Mouse (Mus musculus): Measurements from ENCODE around the gene Znrf3.

The Znrf3 gene

GRCm38 (mm10) chr11:5257151-5257862 is 187.3 kb downstream of the Znrf3 start:
- TF ChIP-seq GATA4 (IDR thresholded peaks at IDR 0.05; ENCODE audit: insufficient replicate concordance, low read length) = no peak

DNA sequence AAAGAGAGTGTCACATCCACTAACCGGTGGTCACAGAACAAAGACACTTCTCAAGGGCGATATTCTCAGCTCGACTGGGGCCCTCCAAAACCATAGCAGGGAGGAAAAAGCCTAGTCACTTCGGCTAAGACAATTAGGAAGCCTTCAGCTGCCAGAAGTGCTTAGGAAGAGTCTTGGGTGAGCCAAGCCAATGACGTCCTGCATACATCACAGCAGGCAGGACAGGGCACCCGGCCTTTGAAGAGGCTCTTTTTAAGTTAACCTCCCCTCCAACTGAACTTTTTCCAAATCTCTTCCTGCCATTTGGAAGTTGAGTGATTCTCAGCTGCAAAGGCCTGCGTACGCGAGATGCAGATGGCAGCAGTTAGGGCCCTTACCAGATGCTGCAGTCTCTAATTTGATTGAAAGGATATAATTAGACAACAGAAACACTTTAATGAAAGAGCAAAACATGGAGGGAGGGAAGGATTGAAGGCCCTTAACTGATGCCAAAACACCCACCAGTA is 189.1 kb downstream of the Znrf3 start:
- TF ChIP-seq GATA4 (IDR thresholded peaks at IDR 0.05; ENCODE audit: insufficient replicate concordance, low read length) = no peak

- no peak for TF ChIP-seq GATA4 (IDR thresholded peaks at IDR 0.05; ENCODE audit: insufficient replicate concordance, low read length)
Measured at GRCm38 (mm10) chr11:5254016-5254415, 190.6 kb downstream of the Znrf3 start.

- no peak for TF ChIP-seq GATA4 (IDR thresholded peaks at IDR 0.05; ENCODE audit: insufficient replicate concordance, low read length)
Measured at GRCm38 (mm10) chr11:5253528-5253927, 191.1 kb downstream of the Znrf3 start.

DNA sequence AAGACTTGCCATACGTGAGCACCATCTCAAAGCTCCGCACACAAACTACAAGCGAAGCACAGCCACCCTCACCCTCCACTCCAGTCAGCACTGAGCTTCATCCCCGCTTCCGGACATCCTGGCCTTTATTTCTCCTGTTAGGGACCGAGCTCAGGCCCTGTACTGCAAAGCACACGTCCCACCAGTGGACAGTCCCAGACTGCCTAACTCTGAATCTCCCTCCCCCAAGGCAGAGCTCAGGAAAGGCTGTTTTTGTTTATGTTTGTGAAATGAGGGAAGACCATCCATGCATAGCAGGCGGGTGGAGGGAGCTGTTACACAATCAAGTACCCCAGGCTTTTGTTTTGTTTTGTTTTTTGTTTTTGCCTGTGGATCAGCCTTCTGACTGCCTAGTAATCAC is 191.9 kb downstream of the Znrf3 start:
- TF ChIP-seq GATA4 (IDR thresholded peaks at IDR 0.05; ENCODE audit: insufficient replicate concordance, low read length) = no peak

DNA sequence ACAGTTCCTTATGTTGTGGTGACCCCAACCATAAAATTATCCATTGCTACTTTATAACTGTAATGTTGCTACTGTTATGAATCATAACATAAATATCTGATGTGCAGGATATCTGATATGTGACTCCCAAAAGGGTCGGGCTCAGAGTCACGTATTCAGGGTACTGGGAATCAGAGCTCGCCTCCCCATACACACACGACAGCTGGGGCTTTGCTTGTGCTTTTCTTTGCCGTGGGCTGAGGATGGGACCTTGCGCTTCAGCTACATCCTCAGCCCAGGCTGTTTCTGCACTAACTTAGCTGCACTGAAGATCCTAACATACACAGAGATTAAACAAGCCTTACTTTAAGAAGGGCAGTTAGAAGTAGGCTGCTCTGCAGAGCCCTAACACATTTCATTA is 193.5 kb downstream of the Znrf3 start:
- no peak for TF ChIP-seq GATA4 (IDR thresholded peaks at IDR 0.05; ENCODE audit: insufficient replicate concordance, low read length)

- TF ChIP-seq GATA4 (IDR thresholded peaks at IDR 0.05; ENCODE audit: insufficient replicate concordance, low read length) = no peak
Measured at GRCm38 (mm10) chr11:5248200-5248599, 196.4 kb downstream of the Znrf3 start.

DNA sequence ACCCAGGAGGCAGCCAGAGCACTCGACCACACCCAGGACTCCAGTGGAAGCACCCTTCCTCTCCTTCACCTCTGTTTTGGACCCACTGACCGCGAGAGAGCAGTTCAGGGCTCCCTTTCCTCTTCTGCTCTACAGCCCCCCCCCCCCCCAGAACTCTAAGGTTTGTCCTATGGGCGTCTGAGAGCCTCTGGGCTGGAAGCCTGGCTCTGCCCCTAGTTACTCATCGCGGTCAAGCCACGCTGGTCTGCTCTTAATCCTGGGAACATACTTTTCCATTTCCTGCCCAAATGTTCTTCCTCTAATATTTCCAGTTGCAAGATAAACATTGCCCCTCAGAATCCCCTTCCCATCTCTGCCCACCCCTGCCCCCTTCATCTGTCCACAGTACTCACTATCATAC is 199.2 kb downstream of the Znrf3 start:
- no peak for TF ChIP-seq GATA4 (IDR thresholded peaks at IDR 0.05; ENCODE audit: insufficient replicate concordance, low read length)

- no peak for TF ChIP-seq GATA4 (IDR thresholded peaks at IDR 0.05; ENCODE audit: insufficient replicate concordance, low read length)
Measured at GRCm38 (mm10) chr11:5244749-5245130, 199.9 kb downstream of the Znrf3 start.

- no peak for TF ChIP-seq GATA4 (IDR thresholded peaks at IDR 0.05; ENCODE audit: insufficient replicate concordance, low read length)
Measured at GRCm38 (mm10) chr11:5243812-5244748, 200.6 kb downstream of the Znrf3 start.

GRCm38 (mm10) chr11:5243208-5243607 is 201.4 kb downstream of the Znrf3 start:
- no peak for TF ChIP-seq GATA4 (IDR thresholded peaks at IDR 0.05; ENCODE audit: insufficient replicate concordance, low read length)

DNA sequence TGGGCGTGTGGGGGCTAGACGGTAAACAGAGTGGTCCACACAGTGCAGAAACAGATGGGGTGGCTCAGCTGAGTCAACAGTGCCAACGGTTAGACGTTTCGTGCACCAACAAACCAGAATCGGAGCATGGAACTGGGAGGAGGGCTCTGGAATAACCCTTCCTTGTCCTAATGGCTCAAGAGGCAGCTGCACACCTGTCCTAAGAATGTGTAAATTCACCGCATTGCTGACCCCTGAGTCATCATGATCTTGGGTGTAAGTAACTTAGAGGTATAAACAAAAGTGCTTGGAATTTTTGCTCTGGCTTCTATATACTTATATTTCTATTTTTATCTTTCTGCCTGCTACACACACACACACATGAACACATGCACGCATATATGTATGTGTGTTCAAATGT is 202.5 kb downstream of the Znrf3 start:
- TF ChIP-seq GATA4 (IDR thresholded peaks at IDR 0.05; ENCODE audit: insufficient replicate concordance, low read length) = no peak

DNA sequence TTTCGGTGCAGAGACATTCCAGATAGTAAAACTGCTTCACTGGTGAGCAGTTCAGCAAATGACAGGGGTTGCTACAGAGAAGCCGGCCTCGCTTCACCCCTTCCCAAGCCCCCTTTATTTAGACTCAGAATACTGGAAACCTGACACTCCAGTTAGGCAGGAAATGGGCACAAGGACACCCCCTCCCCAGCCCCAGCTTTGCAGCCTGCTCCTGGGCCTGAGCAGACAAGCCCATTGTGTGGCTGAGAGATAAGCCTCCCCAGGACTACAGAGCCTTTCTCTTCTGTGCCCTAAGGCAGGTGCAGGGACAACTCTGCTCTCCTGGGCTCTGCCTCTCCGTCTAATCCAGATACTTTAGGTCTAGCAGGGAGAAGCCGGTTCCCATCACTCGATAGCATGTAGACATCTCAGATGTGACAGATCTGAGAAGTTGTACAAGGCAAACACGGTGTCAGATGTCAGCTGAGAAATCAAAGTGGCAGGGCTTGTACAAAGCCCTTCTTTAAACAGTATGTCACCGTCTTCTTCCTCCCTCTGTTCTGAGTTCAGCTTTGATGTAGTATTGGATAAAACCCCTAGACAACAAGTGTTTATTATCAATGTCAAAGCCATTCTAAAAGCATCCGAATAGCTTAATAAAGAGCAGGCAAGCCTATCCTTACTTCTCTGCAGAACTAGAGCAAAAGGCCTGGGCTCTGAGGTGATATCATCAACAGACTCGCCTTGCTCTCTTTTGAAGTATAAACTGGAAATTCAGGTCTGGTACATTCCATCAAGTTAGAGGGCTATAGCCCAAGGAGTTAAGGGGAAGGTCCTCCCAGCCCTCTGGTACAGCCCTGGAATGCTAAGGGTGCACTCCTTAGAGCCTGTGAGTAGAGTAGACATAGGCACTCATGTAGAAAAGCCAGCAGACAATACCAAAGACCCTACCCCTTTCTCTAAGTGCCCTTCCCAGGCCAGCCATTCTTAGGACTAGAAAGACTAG is 204.6 kb downstream of the Znrf3 start:
- TF ChIP-seq GATA4 (IDR thresholded peaks at IDR 0.05; ENCODE audit: insufficient replicate concordance, low read length) = no peak
